Mouse (Mus musculus): ENCODE results near the gene Gnb4.

The Gnb4 gene

DNA sequence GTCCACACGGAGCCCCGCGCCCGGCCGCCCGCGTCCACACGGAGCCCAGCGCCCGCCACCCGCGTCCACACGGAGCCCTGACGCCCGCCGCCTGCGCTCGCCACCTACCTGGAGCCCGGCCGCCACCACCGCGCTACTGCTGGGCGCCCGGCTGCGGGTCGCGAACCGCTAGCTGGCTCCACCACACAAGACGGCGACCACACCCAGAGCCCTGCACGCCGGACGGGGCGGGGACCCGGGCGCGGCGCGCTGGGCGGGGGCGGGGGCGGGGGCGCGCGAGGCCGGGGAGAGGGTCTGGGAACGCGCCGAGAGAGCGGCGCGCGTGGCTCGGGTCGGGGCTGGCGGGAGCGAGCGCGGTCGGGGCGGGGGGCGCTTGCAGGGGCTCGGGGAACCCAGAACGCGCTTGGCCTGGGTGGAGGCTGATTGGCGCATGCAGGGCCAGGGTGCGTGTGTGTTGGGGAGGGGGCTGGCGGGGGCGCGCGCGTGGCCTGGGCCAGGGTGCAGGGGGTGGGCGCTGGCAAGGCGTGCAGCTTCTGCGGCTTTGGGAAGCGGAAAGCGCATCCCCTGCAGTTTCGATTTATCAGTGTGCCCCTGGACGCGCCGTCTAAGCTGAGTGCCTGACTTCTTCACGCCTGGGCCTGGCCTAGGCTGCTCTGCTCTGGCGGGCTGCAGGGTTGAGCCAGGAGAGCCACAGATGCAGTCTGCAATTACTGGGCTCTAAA is at the start of gene Gnb4:
TSS of gene Gnb4 (minus strand) at position 255 of the 722 bp plus-strand sequence.
- CTCF ChIA-PET: no interaction called here

DNA sequence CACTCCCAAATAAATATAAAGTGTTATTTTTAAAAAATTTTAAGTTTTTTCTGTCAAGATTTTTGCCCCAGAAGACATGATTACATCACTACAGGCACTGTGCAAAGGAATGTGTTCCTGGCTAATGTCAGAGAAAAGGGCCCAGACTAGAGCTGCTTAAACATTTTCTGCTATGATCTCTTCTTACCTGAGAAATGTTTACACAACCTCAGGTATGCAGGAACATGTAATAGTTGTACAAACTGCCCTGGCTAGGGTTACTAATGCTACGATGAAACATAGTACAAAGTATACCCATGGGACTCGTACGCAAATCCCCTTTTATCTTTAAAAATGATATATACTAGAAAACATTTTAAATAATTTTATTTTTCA is 45.2 kb upstream of the Gnb4 start:
- CTCF ChIA-PET: no interaction called here

DNA sequence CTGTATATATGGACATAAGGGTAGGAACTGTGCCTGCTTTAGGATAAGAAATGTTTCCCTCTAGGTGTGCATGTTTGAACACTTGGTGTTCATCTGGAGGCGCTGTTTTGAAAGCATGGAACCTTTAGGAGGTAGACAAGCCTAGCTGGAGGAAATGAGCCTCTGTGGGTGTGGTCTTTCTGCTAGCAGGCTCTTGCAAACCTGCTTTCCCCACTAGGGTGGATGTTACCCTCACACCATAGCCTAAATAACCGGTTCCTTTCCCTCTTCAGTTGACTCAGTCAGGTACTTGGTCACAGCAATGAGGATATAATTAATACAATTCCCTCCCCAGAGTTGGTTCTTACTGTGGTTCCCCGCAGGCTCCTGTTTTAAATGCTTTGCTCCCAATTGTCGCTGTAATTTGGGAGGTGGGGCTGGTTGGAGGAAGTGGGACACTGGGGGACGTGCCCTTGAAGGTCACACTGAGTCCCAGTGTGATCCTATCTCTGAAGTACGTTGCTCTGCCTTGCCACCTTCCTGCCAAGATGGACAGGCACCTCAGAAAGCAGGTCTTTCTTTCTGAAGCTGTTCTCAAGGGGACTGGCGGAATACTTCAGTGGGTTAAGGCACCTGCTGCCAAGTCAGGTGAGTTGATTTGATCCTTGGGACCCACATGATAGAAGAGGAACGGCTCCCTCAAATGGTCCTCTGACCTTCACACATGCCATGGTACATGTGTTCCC is 44.6 kb upstream of the Gnb4 start:
- CTCF ChIA-PET: no interaction called here

DNA sequence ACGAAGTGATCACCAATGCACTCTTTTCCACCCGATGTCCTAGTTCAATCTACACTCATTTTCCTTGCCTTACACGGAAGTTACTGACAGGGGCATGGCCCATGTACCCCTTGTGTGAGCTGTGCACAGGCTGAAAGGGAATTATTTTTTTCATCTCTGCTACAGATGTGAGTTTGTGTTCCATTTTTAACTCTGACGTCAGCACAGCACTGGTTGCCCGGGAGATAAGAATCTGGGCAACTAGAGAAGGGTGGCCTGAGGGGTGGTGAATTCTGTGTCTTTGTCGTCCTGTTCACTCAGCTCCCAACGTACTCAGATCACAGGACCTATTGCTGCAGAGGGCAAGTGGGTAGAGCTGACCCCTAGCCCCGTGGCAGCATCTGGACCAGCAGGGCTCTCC is 43.9 kb upstream of the Gnb4 start:
- CTCF ChIA-PET: no interaction called here

DNA sequence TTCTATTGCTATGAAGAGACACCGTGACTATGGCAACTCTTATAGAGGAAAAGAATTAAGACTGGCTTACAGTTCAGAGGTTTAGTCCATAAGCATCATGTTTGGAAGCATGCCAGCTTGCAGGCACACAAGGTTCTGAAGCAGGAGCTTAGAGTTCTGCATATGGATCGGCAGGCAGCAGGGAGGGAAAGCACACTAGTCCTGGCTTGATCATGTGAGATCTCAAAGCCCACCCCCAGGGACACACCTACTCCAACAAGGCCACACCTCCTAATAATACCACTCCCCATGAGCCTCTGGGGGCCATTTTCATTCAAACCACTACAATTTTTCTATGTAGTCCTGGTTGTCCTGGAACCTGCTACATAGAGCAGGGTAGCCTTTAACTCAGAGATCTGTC is 43.1 kb upstream of the Gnb4 start:
- CTCF ChIA-PET: no interaction called here

DNA sequence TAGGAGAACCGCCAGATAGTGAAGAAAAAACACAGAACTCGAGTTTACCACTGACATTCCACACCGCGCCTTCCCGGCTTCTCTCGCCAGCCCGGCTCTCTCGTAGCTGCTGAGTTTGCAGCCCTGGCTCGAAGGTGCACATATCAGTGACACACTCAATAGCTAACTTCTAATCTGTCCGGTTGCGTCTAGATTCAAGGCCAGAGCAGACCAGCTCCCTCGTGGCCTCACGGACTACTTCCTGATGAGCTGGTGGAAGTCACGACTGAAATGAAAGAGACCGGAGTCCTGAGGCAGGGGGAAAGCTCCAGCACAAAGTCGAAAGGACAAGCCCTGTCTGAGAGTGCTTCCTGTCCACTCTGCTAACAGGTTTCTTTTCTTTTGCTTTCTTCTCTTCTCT is 42.4 kb upstream of the Gnb4 start:
- CTCF ChIA-PET: no interaction called here

DNA sequence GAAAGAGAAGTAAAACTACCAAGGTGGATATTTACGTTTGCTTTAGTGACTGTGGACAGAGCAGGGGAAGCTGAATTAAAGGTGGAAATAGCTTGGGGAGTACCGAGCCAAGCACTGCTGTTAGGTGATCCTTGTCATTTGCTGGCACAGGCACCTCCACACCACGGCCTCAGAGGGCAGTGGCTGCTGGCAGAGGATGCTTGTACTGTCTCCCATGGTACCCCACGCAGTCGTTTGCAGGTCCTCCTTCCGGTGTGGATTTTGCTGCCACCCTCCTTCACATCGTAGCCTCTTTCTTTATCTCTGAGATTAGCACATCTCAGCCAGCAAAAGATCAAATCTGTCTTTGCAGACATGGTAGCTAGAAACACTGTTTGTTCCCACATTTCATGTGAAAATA is 42.0 kb upstream of the Gnb4 start:
- CTCF ChIA-PET: no interaction called here

DNA sequence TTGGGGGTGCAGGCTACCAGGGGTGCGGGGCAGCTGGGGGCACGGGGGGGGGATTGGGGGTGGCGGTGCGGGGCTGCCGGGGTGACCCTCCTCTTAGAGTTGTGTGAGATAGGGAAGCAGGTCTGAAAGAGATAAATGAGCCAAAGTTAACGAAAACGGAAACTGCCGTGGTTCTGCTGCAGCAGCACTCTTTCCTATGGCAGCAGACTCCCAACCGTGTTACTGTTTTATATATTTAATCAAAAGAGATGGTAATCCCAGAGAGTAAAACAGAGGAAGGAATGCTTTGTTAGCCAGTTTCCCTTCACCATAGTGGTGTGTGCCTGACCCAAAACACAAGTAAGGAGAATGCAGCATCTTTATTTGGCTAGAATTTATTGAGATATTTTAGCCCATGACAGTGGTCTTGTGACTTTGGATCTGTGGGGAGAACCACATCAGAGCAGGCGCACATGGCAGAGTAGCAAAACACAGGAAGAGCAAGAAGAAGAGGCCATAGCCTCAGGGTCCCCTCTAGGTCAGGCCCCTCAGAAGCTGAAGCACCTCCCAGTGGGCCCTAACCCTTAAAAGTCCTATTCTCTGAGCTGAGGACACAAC is 40.1 kb upstream of the Gnb4 start:
- CTCF ChIA-PET: no interaction called here

DNA sequence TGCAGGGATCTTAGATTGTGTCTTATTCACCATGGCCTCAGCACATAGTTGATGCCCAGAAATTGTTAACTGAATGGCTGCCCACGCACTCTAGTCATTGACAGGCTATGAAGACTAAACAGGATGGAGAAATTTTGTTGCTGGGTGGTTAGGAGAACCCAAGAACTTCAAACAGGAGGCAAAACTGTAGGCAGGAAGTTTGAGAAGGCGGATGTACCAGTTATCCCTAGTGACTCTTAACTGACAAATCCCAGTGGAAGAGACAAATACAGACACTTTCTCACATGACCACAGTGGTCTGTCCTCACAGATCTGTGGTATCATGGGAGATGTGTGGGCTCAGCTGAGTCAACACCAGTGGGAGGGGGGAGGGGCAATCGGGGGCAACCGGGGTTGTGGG is 39.6 kb upstream of the Gnb4 start:
- CTCF ChIA-PET: no interaction called here

DNA sequence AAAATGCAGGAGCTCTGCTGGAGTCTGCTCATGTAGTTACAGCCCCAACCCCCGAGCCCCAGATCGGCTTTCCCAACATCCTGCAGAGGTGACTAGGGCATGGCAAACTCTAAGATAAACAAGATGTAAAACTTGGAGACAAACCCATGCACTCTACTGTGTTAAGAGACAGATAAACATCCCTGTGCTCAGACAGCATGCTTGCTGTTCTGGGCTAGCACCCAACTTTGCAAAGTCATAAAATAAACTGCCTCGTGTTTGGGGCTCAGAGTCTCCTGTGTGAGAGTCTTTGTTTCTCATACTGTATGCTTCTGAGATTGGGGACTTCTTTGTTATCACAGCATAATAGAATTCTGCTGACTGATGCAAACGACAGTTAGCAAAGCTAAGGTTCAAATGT is 36.4 kb upstream of the Gnb4 start:
- CTCF ChIA-PET: no interaction called here

DNA sequence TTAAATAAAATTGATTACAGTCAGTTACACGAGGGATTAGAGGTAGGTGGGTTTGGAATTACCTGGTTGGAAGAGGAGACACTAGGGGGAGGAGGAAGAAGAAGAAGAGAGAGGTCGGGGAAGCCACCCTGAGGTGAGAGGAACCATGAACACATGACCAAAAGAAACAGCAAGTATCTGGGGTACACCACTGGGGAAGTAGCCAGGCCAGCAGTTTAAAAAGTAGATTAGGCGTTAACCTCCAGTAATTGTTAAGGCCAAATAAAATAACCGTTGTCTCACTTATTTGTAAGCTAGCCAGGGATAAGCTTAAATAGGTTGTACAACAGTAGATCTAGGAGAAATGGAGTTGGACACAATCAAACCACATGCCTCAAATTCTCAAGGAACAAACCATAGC is 32.9 kb upstream of the Gnb4 start:
- CTCF ChIA-PET: interaction anchor here (0.5 kb wide), 1 partner anchor 15 kb away, joined by 5 read pairs; no protein-coding TSS in a partner anchor

DNA sequence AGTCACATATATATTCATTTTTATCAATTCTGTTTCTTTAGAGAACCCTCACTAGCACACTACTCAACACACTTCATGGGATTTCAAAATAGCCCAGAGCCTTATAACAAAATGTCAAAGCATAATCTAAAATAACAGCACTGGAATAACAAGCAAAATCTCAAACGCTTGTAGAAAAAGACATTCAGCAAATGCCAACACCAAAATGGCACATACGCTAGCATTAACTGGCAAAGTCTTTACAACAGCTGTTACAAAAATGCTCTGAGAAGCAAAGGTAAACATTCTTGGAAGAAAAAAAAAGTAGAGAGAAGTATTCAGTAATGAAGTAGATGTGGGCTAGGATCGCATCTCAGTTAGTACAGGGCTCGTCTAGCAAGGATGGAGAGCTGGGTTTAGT is 30.5 kb upstream of the Gnb4 start:
- CTCF ChIA-PET: no interaction called here

DNA sequence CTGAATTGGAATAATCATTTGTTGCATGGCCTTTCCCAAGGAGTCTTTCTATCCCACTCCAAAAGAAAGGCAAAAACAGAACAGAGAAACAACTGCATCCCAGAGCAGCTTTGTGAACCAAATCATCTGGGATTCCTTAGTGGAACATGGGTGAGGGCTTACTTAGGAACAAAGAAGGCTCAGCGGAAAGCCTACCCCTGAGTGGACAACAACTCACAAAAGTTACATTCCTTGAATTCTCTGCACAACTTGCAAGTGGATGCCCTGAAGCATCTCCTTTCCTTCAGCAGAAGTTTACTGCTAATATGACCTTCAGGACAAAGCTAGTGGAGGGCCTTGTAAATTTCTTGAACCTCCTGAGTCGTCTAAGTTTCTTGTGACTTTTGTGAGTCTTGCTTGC is 28.4 kb upstream of the Gnb4 start:
- CTCF ChIA-PET: no interaction called here

DNA sequence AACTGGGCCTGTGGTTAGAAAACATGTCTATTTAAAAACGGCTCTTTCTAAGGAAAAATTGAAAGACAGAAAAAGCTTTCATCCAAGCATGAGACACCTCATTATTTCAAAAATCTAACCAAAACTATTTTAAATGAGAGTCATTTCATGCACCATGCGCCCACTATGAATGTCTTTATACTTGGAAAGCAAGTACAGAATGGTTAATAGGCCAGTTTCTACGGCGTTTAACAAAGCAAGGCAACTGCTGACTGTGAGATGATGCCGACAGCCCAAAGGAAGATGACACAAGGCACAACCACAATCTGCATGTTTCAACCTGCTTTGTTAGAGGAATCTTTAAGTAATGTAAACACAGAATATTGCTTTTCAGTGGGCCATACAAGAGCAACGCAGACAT is 25.7 kb upstream of the Gnb4 start:
- CTCF ChIA-PET: no interaction called here

DNA sequence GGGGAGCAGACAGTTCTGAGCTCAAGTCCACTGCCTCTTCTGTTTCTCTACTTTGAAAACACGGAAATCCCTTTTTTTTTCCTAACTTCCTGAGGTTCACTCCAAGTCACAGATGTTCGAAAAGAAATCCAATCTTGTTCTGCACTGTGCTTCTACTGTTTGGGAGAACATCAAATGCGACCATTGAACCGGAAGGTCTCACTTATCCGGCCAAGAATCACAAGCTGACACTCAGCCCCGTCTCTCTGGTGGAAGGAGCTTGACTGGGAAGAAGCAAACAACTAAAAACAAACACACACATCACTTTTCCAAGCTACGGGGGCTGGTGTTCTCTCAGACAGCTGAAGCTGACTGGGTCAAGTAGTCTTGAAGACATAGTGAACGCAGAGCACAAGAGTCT is 21.9 kb upstream of the Gnb4 start:
- CTCF ChIA-PET: no interaction called here

DNA sequence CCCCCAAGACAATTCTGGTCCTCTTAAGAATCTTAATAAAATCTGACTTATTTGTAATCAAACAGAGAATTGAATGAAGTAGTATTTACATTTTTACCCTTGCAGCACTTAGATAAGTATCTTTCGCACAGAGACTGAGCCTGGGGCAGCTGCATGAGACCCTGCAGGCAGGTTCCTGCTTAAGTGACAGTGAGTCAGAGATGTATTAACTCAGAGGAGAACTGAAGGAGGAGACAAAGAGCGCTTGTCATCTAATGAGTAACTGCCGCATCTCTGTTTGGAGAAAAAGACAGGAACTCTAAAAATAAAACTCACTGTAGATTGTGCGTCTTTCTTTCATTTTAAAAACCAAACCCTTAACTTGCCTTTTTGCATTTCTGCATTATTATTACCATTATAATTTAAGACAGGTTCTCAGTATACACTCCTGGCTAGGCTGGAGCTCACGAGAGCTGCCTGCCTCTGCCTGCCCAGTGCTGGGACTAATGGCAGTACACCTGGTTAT is 16.4 kb upstream of the Gnb4 start:
- CTCF ChIA-PET: no interaction called here

DNA sequence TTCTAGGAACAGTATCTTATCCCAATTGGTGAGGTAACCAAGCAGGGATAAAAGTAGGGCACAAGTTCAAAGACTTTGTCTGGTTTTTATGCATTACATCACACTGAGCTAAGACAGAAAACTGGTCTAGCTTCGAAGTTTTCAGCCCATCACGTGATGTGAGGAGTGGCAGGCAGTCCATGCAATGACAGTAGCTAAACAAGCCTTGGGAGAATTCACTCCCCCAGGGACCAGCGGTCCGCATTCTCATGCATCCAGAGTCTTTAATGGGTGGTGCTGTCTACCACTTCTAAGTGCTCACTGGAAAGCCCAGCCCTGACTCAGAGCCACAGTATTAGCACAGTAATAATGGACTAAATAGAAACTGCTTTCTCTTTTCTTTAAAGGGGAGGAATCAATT is 13.8 kb upstream of the Gnb4 start:
- CTCF ChIA-PET: no interaction called here

DNA sequence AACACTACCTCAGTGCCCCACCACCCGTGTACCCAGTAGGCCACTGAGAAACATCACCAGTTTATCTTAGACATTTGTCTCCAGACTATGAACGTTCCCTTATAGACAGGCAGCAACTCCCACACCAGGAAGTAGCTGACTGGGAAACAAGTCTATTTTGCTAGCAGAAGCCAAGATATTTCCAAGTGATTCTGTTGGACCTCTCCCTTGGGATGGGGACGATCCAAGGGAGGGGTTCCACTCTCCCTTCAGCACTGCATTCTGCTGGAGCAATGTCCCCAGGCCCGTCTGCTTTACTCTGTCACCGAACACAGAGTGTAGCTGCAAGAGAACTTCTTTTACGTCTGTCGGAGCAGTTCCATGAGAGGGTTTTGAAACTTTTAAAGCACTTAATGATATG is 11.8 kb upstream of the Gnb4 start:
- CTCF ChIA-PET: no interaction called here

DNA sequence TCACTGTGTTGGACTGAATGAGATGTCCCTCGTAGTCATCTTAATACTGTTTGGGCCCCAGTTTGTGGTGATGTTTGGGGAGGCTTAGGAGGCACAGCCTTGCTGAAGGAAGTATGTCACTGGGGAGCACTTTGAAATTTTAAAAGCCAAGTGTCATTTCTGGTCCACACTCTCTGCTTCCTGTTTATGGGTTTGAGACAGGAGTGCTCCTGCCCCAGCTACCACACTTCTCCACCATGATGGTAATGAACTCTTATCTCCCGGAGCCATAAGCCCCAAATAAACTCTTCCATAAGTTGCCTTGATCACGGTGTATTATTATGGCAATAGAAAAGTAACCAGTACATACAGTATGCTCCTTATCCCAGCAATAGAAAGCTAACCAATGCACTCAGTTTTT is 5.7 kb upstream of the Gnb4 start:
- CTCF ChIA-PET: no interaction called here

DNA sequence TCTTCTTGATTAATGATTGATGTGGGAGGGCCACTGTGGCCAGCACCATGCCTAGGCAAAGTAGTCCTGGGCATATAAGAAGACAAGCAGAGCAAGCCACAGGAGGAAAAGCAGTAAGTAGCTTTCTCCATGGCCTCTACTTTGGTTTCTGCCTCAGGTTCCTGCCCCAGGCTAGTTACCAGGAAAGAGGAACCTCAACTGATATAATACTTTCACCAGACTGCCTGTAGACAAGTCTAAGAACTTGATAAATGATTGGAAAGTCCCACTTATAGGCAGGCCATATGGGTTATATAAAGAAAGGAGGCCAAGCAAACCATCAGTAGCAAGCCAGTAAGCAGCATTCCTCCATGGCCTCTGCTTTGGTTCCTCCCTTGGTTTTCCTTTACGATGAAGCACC is 5.3 kb upstream of the Gnb4 start:
- CTCF ChIA-PET: no interaction called here

DNA sequence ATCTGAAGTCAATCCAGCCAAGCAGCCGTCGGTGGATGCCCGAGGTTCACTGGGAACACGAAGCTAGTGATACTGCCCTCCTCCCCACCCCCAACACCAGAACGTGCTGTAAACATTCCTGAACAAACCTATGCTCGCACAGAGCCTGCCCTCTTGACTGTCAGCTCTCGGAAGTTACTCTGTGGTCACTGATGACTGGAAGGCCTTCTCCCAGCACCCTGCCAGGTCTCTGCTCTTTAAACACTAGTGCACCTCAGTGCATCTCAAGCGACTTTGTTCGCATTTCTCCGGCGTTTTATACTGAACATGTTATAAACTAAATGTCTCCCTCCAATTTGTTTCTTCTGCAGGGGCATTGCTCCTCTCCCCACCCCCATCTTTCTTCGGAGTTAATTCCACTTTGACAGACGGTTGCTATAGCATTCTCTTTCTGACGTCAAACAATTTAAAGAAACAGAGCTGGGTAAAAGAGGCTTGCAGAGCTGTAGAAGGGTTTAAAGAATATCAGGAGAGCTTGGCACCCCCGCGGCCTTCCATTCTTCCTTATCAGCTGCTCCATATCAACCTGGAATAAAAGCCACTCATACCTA is 763 bp upstream of the Gnb4 start:
- CTCF ChIA-PET: no interaction called here

DNA sequence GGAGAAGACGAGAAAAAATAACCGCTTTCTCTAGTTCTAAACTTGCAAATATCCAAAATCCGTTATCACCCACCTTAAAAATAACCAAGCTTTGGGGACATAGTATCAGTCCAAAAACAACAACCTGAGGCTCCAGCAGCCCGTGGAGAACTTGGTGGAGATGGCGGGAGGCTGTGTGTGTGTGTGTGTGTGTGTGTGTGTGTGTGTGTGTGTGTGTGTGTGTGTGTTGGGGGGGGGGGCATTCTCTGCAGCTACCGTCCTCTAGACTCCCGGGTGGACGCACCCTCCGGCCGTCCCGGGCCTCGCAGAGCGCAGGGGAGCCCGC is 417 bp downstream of the Gnb4 start:
- CTCF ChIA-PET: no interaction called here

DNA sequence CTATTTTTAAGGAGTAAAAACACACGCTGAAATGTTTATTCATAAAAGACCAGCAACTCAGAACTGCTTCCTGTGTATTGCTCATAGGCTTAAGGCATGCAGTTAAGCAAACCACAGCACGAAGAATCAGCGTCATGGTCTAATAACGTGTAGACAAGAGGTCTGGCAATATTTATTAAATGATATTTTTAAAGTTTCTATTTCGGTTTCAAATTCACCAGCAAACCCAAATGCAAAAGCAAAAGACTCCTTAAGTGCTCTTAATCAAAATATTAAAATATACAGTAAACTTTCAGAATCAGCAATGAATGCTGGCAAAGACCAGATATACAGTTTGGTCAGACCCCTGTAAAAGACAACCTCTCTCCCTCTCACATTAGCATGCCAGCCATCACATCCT is 1.0 kb downstream of the Gnb4 start:
- CTCF ChIA-PET: no interaction called here
